Mouse (Mus musculus) embryonic facial prominence, embryonic 12.5 days (tissue): ENCODE data around the gene Fchsd2. TPM values are rescaled to one million over a fixed set of nuclear protein-coding genes. Genes with fewer than 3 reads are reported as not detected.

Experiments used
- ATAC-seq: fragments of 200-750 bp; cut with Nextera tagmentation; 2 replicates; pipeline ENCODE4 v1.8.0; 2017; ENCODE audit not compliant: insufficient number of reproducible peaks, insufficient read depth, low FRiP score, low TSS enrichment
- H3K27ac ChIP-seq: fragments of 300-500 bp; sonication (generic); 2 replicates; pipeline ENCODE4 v1.5.1; 2016; ENCODE audit warnings: mild to moderate bottlenecking
- H3K27me3 ChIP-seq: fragments of 300-500 bp; sonication (generic); 2 replicates; pipeline ENCODE4 v1.6.1; 2016; ENCODE audit warnings: mild to moderate bottlenecking, moderate library complexity
- H3K36me3 ChIP-seq: fragments of 300-500 bp; sonication (generic); 2 replicates; pipeline ENCODE4 v1.6.1; 2016; ENCODE audit warnings: mild to moderate bottlenecking
- H3K4me1 ChIP-seq: fragments of 300-500 bp; sonication (generic); 2 replicates; pipeline ENCODE4 v1.6.1; 2016
- H3K4me2 ChIP-seq: fragments of 300-500 bp; sonication (generic); replicated peaks from 2 replicates; pipeline ENCODE4 v1.6.1; 2016; ENCODE audit warnings: mild to moderate bottlenecking, moderate library complexity
- H3K4me3 ChIP-seq: fragments of 300-500 bp; sonication (generic); 2 replicates; pipeline ENCODE4 v1.5.1; 2016; ENCODE audit warnings: mild to moderate bottlenecking
- H3K9ac ChIP-seq: fragments of 300-500 bp; sonication (generic); 2 replicates; pipeline ENCODE4 v1.6.1; 2016; ENCODE audit warnings: mild to moderate bottlenecking, moderate library complexity
- H3K9me3 ChIP-seq: fragments of 300-500 bp; sonication (generic); 2 replicates; pipeline ENCODE4 v1.6.1; 2016; ENCODE audit warnings: mild to moderate bottlenecking, moderate library complexity
- WGBS: fragments of 180-500 bp; shearing (Covaris S2); methylation state at CpG from one replicate; pipeline ENCODE4 v1.1.7; 2016; 5-methylcytosine and 5-hydroxymethylcytosine counted together
- polyA plus RNA-seq: library from polyadenylated mRNA; unstranded; fragments of >200 nt; fragmentation: Nextera tagmentation; extraction: Ambion mirVana; gene quantifications from 2 replicates; pipeline ENCODE4 v1.2.1, GENCODE M21; 2016

The Fchsd2 gene
- polyA plus RNA-seq, 1 experiment from 2014 or later, result 29.4 TPM

DNA sequence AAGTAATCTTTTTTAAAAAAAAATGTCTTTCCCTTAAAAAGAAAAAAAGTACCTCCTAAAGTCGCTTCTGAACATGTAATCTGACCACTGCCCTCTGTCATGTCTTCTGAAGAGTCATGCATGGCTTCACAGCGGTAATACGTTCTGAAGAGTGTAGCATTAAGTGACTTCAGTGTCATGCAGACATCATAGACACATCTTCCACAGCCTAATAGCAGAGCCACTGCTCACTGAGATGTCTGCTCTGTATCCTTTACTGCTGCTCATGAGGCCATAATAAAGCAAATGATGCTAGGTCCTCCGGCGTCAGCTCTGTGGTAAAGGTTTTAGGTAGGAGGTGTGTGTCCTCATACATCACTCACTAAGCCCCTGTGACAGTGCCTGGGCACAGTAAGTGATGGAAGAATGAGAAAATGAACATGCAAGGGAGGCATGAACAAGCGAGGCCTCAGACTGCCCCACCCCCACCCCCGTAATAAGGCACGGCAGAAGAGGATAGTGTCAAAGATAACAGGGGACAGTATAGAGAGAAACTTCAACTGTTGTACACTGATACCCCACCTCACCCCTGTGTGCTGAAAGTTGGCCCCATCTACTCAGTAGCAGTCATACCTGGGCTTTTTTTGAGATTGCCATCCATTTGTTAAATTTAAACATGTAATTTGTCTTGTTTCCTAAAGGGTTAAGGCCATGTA lies 179.9 kb downstream of the Fchsd2 start:
- H3K9me3 ChIP-seq, result no peaks in the 10 kb centered on the region
- no peak overlapping the region for H3K27ac ChIP-seq
- H3K36me3 ChIP-seq, result peaks cover 33% of the 10 kb centered on the region
- WGBS, result 92% methylated on average over 8 of the region's 8 CpGs
- H3K4me1 ChIP-seq, result no peaks in the 10 kb centered on the region
- H3K27me3 ChIP-seq, result no peaks in the 10 kb centered on the region
- H3K9ac ChIP-seq, result no peak overlapping the region
- ATAC-seq, result no peak
- H3K4me3 ChIP-seq, result no peak overlapping the region
- no peak overlapping the region for H3K4me2 ChIP-seq

DNA sequence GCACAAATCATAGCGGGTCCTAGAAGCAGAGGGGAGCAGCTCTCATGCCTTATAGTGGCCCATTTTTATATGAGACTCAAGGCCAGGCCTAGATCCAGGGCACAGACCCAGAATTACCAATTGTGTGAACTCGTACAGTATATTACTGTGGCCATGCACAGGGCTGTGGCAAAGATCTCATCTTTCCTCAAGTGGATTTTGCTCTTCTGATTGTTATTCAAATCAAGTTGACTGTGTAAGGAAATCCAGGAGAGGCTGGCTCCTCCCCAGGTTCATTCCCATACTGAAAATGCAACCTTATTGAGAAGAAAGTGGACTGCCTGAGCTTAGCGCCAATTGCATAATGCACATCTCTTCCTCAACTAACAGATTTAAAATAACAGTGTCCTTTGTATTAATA lies 190.1 kb downstream of the Fchsd2 start:
- H3K27me3 ChIP-seq, result no peaks in the 10 kb centered on the region
- H3K4me3 ChIP-seq, result no peak overlapping the region
- peaks cover 53% of the 10 kb centered on the region for H3K36me3 ChIP-seq
- H3K9ac ChIP-seq, result no peak overlapping the region
- H3K4me2 ChIP-seq, result no peak overlapping the region
- H3K4me1 ChIP-seq, result no peaks in the 10 kb centered on the region
- no peak overlapping the region for H3K27ac ChIP-seq
- H3K9me3 ChIP-seq, result no peaks in the 10 kb centered on the region
- WGBS, result 91% methylated on average over 3 of the region's 3 CpGs
- no peak for ATAC-seq

DNA sequence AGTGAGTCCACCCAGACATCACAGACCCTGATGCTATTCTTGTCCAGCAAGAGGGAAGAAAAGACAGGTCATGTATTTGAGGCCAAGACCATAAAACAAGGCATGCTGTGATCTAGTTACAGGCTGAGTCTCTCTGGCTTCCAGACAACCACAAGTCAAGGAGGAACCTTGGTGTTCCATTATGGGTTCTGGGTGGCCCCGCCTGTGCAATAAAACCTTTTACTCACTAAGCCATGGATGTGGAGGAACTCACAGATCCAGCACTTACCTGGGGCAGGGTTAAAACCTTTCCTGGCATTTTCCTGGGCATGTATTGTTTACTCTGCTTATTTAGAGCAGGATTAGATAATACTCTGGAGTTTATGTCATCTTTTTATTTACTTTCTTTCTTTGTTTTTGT lies 191.8 kb downstream of the Fchsd2 start:
- H3K27ac ChIP-seq, result no peak overlapping the region
- no peaks in the 10 kb centered on the region for H3K4me1 ChIP-seq
- H3K4me3 ChIP-seq, result no peak overlapping the region
- 88% methylated on average over 1 of the region's 1 CpGs for WGBS
- peaks cover 39% of the 10 kb centered on the region for H3K36me3 ChIP-seq
- H3K9me3 ChIP-seq, result no peaks in the 10 kb centered on the region
- no peak for ATAC-seq
- no peaks in the 10 kb centered on the region for H3K27me3 ChIP-seq
- H3K4me2 ChIP-seq, result no peak overlapping the region
- no peak overlapping the region for H3K9ac ChIP-seq

DNA sequence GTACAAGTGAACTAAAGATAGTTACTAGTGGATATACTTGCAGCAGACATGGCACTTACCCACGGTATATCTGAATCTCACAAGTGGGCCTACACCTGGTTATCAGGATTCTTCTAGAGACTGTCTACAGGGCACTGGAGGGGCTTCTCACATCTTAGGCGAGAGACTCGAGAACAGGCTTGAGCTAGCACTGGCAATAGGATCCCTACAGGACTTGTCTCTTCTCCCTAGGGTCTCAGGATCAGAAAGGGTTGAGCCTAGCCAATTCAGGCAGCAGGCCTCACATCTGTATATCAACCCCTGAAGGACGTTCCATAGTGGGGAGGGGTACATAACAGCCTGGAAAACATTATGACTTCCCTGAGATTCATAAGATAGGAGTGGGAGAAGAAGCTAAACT lies 194.2 kb downstream of the Fchsd2 start:
- H3K27ac ChIP-seq, result no peak overlapping the region
- no peak for ATAC-seq
- WGBS, result 84% methylated on average over 4 of the region's 4 CpGs
- H3K4me2 ChIP-seq, result no peak overlapping the region
- no peaks in the 10 kb centered on the region for H3K27me3 ChIP-seq
- no peaks in the 10 kb centered on the region for H3K4me1 ChIP-seq
- no peaks in the 10 kb centered on the region for H3K9me3 ChIP-seq
- no peak overlapping the region for H3K4me3 ChIP-seq
- no peak overlapping the region for H3K9ac ChIP-seq
- H3K36me3 ChIP-seq, result peaks cover 36% of the 10 kb centered on the region

DNA sequence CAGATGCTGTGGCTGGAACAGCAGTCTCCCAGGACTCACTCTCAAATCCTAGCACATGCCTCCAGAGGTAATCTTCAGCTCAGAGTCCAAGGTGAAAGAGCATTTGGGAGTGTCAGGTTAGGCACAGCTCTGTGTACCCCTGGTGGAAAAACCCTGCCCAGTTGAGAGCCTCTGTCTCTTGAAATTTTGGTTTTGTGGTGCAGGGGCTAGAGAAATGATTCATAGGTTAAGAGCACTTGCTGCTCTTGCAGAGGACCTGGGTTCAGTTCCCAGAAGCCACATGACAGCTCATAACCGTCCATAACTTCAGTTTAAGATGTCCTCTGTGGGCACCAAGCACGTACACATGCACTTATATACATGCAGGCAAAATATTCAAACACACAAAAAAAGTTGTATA lies 195.2 kb downstream of the Fchsd2 start:
- Histone ChIP-seq H3K27me3 (no peaks in the 10 kb centered on the region), H3K4me1 (no peaks in the 10 kb centered on the region), H3K27ac (no peak overlapping the region), H3K9ac (no peak overlapping the region), H3K4me3 (no peak overlapping the region), H3K36me3 (peaks cover 27% of the 10 kb centered on the region), H3K9me3 (no peaks in the 10 kb centered on the region), H3K4me2 (no peak overlapping the region)
- no peak for ATAC-seq
- WGBS, result 89% methylated on average over 2 of the region's 2 CpGs

DNA sequence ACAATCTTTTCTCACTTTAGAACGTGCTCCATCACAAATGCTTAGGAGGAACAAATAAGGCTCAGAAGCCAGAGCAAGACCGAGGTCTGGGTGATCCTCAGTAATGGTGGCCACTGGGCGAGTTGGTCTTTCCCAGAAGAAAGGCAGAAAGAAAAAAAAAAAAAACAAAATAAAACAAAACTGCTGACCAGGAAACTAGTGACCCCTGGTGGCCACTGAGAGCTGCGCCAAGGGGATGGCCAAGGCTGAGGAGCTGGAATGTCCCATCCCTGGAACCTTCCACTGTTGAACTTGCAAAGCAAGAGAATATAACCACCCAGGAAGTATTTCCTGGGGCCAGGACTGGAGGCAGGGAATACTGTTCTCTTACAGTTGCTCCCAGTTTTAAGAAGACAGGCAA lies 195.8 kb downstream of the Fchsd2 start:
- WGBS, result 38% methylated on average over 4 of the region's 4 CpGs
- no peaks in the 10 kb centered on the region for H3K27me3 ChIP-seq
- H3K4me2 ChIP-seq, result no peak overlapping the region
- H3K9me3 ChIP-seq, result no peaks in the 10 kb centered on the region
- H3K9ac ChIP-seq, result no peak overlapping the region
- H3K4me1 ChIP-seq, result no peaks in the 10 kb centered on the region
- H3K4me3 ChIP-seq, result no peak overlapping the region
- H3K27ac ChIP-seq, result no peak overlapping the region
- peaks cover 21% of the 10 kb centered on the region for H3K36me3 ChIP-seq
- no peak for ATAC-seq

DNA sequence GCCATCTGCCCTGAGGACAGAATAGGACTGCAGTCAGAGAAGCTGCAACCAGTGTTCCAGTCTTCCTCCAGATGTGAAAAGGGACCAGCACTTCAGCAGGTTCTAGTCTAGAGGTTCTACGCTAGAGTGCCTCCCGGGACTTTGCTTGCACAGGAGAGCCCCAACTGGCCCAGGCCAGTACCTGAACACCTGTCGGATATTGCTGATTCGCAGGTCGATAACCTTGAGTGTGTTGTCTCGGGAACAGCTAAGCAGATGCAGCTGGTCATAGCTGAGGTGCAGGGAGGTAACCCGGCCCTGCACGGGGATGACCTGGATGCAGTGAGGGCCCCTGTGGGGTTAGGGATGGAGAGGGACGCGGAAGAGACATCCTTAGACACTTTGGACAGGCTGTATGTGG lies 197.7 kb downstream of the Fchsd2 start:
- no peak overlapping the region for H3K9ac ChIP-seq
- no peak overlapping the region for H3K4me3 ChIP-seq
- ATAC-seq, result no peak
- no peak overlapping the region for H3K4me2 ChIP-seq
- no peaks in the 10 kb centered on the region for H3K9me3 ChIP-seq
- peaks cover 17% of the 10 kb centered on the region for H3K36me3 ChIP-seq
- H3K4me1 ChIP-seq, result no peaks in the 10 kb centered on the region
- 0 out of 2 replicates have a peak, but pooled peaks cover 1% of the 10 kb centered on the region for H3K27me3 ChIP-seq
- WGBS, result 87% methylated on average over 10 of the region's 10 CpGs
- H3K27ac ChIP-seq, result no peak overlapping the region

DNA sequence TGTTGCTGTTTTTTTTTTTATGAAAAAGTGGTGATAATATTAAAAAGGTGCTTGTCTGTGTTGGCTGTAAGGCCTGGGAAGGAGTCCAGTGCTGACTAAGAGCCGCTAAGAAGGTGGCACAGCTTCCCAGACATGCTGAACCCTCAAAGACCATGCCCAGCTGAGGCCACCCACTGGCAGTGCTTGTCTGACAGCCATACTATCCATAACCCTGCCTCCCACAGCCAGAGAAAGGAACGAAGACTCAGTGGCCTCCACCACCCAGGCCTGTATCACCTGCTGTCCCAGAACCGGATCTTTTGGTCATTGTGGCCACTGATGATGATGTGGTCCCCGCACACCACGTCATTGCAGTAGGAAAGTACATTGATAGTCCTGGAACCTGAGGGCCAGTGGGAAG lies 198.5 kb downstream of the Fchsd2 start:
- Histone ChIP-seq H3K4me2 (no peak overlapping the region), H3K27me3 (0 out of 2 replicates have a peak, but pooled peaks cover 7% of the 10 kb centered on the region), H3K9me3 (no peaks in the 10 kb centered on the region), H3K4me3 (no peak overlapping the region), H3K9ac (no peak overlapping the region), H3K4me1 (no peaks in the 10 kb centered on the region), H3K27ac (no peak overlapping the region), H3K36me3 (peaks cover 14% of the 10 kb centered on the region)
- 89% methylated on average over 5 of the region's 5 CpGs for WGBS
- no peak for ATAC-seq

DNA sequence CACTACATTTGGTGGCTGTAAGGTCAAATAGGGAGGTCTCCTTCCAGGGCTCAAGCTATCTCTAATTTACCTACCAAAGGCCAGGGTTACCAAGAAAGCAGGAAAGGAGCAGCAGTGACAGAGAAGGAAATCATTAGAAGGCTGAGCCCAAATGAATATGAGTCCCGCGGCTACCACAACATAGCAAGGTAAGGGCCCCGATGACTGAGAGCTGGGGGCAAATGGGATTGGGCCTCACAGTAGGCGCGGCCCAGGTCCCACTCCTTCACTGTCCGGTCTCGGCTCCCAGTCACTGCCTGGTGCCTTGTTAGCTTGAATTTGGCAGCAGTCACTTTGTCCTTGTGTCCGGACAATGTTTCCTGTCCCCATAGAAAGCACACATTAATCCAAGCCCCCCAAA lies 199.0 kb downstream of the Fchsd2 start:
- no peak overlapping the region for H3K9ac ChIP-seq
- 0 out of 2 replicates have a peak, but pooled peaks cover 7% of the 10 kb centered on the region for H3K27me3 ChIP-seq
- no peak overlapping the region for H3K4me3 ChIP-seq
- H3K36me3 ChIP-seq, result peaks cover 14% of the 10 kb centered on the region
- H3K4me2 ChIP-seq, result no peak overlapping the region
- no peaks in the 10 kb centered on the region for H3K9me3 ChIP-seq
- peaks cover 3% of the 10 kb centered on the region; the same call in 1 of the 2 replicates for H3K4me1 ChIP-seq
- H3K27ac ChIP-seq, result no peak overlapping the region
- no peak for ATAC-seq
- 95% methylated on average over 8 of the region's 8 CpGs for WGBS

DNA sequence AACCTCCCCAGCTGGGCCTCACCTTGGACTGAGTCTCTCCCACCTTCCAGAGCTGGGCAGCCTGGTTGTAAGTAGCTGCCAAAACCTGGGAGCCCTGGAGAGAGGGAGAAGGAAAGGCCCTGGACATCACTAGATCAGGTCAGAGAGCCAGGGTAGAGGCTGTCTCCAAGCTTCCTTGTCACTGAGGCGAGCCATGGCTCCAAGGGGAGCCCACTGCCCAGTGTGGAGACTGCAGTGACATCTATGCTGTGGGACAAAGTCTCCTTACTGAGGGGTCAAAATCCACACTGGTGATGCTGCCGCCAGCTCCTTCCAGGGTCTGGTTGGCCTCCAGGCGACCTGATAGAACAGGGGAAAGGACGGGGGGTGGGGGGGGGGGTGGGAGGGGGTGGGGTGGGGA lies 199.4 kb downstream of the Fchsd2 start:
- no peak overlapping the region for H3K9ac ChIP-seq
- 60% methylated on average over 3 of the region's 4 CpGs for WGBS
- no peak overlapping the region for H3K27ac ChIP-seq
- no peak for ATAC-seq
- no peak overlapping the region for H3K4me3 ChIP-seq
- H3K36me3 ChIP-seq, result peaks cover 14% of the 10 kb centered on the region
- peaks cover 6% of the 10 kb centered on the region for H3K4me1 ChIP-seq
- H3K27me3 ChIP-seq, result 0 out of 2 replicates have a peak, but pooled peaks cover 10% of the 10 kb centered on the region
- no peak overlapping the region for H3K4me2 ChIP-seq
- no peaks in the 10 kb centered on the region for H3K9me3 ChIP-seq

DNA sequence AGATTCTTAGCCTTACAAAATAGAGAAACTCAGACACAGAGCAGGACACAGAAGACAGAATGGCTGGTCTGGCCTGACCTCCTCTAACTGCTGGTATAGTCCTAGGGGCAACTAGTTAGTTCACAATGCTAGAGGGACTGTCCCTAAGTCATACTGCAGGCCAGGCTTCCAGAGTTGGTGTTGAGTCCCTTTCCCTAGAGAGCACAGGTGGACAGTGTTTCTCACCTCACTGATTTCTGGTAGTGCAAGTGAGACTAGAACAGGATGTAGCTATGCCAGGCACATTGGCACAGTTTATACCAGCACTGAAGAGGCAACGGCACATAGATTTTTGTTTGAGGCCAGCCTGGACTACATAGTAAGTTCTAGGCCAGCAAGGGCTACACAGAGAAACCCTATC lies 200.0 kb downstream of the Fchsd2 start:
- H3K4me2 ChIP-seq, result no peak overlapping the region
- H3K9ac ChIP-seq, result no peak overlapping the region
- no peaks in the 10 kb centered on the region for H3K9me3 ChIP-seq
- H3K36me3 ChIP-seq, result peaks cover 14% of the 10 kb centered on the region
- ATAC-seq, result no peak
- H3K4me1 ChIP-seq, result peaks cover 7% of the 10 kb centered on the region
- 97% methylated on average over 1 of the region's 1 CpGs for WGBS
- no peak overlapping the region for H3K4me3 ChIP-seq
- no peak overlapping the region for H3K27ac ChIP-seq
- 0 out of 2 replicates have a peak, but pooled peaks cover 12% of the 10 kb centered on the region for H3K27me3 ChIP-seq

DNA sequence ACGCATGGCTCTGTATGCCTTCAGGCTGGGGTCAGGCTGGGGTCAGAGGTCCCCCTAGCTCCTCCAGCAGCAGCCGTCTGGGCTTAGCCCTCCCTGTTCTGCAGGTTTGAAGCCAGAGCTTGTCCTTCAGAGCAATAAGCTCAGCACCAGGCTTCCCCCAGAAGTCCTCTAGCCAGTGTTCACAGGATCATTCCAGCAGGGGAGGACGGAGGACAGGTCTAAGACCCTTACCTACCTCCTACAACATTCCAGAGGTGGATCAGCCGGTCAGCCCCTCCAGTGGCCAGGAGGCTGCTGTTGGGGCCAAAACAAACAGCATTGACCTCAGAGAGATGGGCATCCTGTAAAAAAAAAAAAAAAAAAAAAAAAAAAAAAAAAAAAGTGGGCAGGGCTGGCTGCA lies 200.5 kb downstream of the Fchsd2 start:
- Histone ChIP-seq H3K27me3 (0 out of 2 replicates have a peak, but pooled peaks cover 12% of the 10 kb centered on the region), H3K4me2 (no peak overlapping the region), H3K9ac (no peak overlapping the region), H3K27ac (no peak overlapping the region), H3K4me1 (peaks cover 7% of the 10 kb centered on the region), H3K9me3 (no peaks in the 10 kb centered on the region), H3K36me3 (peaks cover 14% of the 10 kb centered on the region), H3K4me3 (no peak overlapping the region)
- WGBS, result 44% methylated on average over 4 of the region's 4 CpGs
- ATAC-seq, result no peak
